Mouse (Mus musculus): ENCODE measurements around the gene Rpl38. TPM values are rescaled to one million over a fixed set of nuclear protein-coding genes. Genes with fewer than 3 reads are reported as not detected.

Rpl38 gene
- polyA plus RNA-seq, 1 experiment from 2014 or later: 869 TPM

DNA sequence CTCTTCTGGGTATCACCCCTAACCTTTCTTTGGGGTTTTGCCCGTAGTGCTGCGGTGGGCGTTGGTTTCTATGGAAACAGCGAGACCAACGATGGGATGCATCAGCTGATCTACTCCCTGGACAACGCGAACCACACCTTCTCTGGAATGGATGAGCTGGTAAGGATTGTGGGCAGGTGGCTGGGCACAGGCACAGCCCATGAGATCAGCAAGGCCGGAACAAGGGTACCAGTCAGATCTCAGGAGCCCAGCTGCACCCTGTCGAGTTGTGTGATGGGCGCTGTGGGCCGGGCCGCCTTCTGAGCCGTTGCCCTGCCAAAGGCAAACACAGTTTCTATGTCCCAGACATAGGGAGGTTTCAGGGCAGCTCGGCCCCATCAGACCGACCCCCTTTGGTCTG, 21.9 kb downstream of the Rpl38 start:
- ATAC-seq (ENCODE audit: low FRiP score) (no peak), DNase-seq (ENCODE audit: low spot score) (no peak)
- no peaks in the 10 kb centered on the region for H3K36me3 ChIP-seq (replicated peaks; ENCODE audit: control insufficient read depth, insufficient read depth)
- no peaks in the 10 kb centered on the region for H3K27me3 ChIP-seq (ENCODE audit: control insufficient read depth, insufficient read depth, low read length)
- H3K4me1 ChIP-seq (replicated peaks; ENCODE audit: control insufficient read depth, insufficient read depth, low read length): no peaks in the 10 kb centered on the region
- H3K27ac ChIP-seq: no peak overlapping the region
- WGBS: 89% methylated on average over 15 of the region's 15 CpGs
- no peaks in the 10 kb centered on the region for H3K9me3 ChIP-seq (ENCODE audit: control insufficient read depth, low read length)
- H3K4me3 ChIP-seq (replicated peaks; ENCODE audit: low read length): no peak overlapping the region
- H3K4me2 ChIP-seq (replicated peaks): no peak overlapping the region
- no peak overlapping the region for H3K9ac ChIP-seq

DNA sequence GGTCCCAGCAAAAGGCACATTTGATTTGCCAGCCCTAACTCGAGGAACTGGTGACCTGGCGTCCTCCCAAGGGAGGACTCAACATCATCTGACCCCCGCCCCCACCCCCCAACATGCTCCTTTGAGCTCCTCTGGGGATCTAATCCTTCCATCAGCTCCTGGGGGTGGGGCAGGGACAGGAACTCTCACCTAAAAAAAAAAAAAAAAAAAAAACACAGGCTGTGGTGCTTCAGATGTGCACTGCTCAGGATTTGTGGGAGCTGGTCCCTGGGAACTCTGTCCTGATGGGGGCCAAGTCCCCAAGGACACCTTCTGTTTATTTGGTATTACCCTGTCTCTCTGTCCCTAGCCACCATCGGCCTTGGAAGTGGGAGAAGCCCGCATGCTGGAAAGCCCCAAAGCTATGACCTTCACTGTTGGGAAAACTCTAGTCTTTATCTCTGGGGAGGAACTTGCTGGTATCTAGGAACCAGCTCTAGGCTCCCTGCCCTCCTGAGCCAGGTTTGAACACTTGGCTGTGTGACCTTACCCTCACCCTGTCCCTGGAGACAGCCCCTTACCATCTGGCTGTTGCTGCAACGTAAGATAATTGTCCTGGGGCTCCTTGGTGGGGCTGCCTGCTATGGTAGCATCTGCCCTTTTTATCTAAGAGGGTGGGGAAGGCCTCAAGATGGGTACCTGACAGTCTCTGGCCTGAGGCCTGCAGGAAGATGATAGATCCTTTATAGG, 23.3 kb downstream of the Rpl38 start:
- no peak overlapping the region for H3K27ac ChIP-seq
- no peaks in the 10 kb centered on the region for H3K4me1 ChIP-seq (replicated peaks; ENCODE audit: control insufficient read depth, insufficient read depth, low read length)
- no peaks in the 10 kb centered on the region for H3K27me3 ChIP-seq (ENCODE audit: control insufficient read depth, insufficient read depth, low read length)
- 67% methylated on average over 6 of the region's 6 CpGs for WGBS
- H3K36me3 ChIP-seq (replicated peaks; ENCODE audit: control insufficient read depth, insufficient read depth): no peaks in the 10 kb centered on the region
- ATAC-seq (ENCODE audit: low FRiP score): no peak
- H3K4me2 ChIP-seq (replicated peaks): no peak overlapping the region
- no peaks in the 10 kb centered on the region for H3K9me3 ChIP-seq (ENCODE audit: control insufficient read depth, low read length)
- H3K9ac ChIP-seq: no peak overlapping the region
- H3K4me3 ChIP-seq (replicated peaks; ENCODE audit: low read length): no peak overlapping the region
- no peak for DNase-seq (ENCODE audit: low spot score)

DNA sequence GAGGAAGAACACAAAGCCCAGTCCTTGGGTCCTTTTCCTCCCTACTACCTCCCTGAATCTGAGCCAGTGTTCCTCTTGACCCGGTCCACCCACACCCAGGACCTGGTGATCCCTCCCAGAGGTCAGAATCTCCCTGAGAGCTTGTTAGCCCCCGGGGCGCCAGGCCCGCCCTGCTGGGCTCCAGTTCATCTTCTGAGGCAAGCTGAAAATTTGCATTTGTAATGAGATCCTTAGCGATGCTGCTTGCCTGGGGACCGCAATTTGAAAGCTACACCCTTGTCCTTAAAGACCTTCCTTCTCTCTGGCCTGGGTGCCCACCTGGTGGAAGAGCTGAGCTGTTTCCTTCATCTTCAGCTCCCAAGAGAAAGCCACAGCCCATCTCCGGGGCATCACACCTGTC, 24.3 kb downstream of the Rpl38 start:
- ATAC-seq (ENCODE audit: low FRiP score): no peak

DNA sequence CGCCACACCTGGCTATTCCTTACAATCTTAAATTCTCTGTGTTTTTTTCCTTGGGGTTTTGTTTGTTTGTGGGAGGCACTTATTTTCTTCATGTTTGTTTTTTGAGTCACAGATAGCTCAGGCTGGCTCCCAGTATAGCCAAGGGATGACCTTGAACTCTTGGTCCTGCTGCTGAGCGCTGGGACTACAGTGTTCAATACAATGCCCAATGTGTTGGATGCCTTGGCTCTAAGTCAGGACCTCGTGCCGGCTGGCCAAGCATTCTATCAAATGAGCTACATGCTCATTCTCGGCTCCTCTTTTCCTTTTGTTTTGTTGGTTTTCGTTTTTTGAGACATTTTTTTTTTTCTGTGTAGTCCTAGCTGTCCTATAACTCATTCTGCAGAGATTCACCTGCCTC, 25.1 kb downstream of the Rpl38 start:
- no peak for DNase-seq (ENCODE audit: low spot score)

More for the DNA sequence above, 24.3 kb downstream of the Rpl38 start:
- Histone ChIP-seq H3K27me3 (ENCODE audit: control insufficient read depth, insufficient read depth, low read length) (no peaks in the 10 kb centered on the region), H3K9ac (no peak overlapping the region), H3K4me1 (replicated peaks; ENCODE audit: control insufficient read depth, insufficient read depth, low read length) (no peaks in the 10 kb centered on the region), H3K9me3 (ENCODE audit: control insufficient read depth, low read length) (no peaks in the 10 kb centered on the region), H3K36me3 (replicated peaks; ENCODE audit: control insufficient read depth, insufficient read depth) (no peaks in the 10 kb centered on the region), H3K4me3 (replicated peaks; ENCODE audit: low read length) (no peak overlapping the region), H3K27ac (no peak overlapping the region), H3K4me2 (replicated peaks) (no peak overlapping the region)
- 37% methylated on average over 7 of the region's 7 CpGs for WGBS
- DNase-seq (ENCODE audit: low spot score): no peak

DNA sequence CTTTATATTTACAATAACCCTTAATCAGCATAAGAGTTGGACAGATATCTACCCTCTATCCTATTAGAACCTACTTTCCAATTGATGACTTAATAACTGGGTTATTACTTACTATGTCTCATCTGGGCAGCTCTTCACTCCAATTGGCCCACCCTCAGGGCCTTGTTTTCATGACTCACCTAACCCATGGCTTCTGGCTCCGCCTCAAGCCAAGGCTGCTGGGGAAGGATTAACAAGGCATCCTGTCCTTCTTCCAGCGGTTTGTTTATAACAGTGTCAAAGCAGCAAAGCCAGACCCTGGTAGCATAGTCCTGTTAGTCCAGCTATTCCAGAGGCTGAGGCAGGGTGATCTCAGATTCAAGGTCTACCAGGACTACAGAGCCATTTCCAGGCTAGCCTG, 26.1 kb downstream of the Rpl38 start:
- Histone ChIP-seq H3K27ac (no peak overlapping the region), H3K27me3 (ENCODE audit: control insufficient read depth, insufficient read depth, low read length) (no peaks in the 10 kb centered on the region), H3K36me3 (replicated peaks; ENCODE audit: control insufficient read depth, insufficient read depth) (no peaks in the 10 kb centered on the region), H3K4me2 (replicated peaks) (no peak overlapping the region), H3K9ac (no peak overlapping the region), H3K9me3 (ENCODE audit: control insufficient read depth, low read length) (no peaks in the 10 kb centered on the region), H3K4me3 (replicated peaks; ENCODE audit: low read length) (no peak overlapping the region), H3K4me1 (replicated peaks; ENCODE audit: control insufficient read depth, insufficient read depth, low read length) (no peaks in the 10 kb centered on the region)
- DNase-seq (ENCODE audit: low spot score) (no peak), ATAC-seq (ENCODE audit: low FRiP score) (no peak)
- WGBS: 79% methylated on average over 2 of the region's 2 CpGs

More for the DNA sequence above, 25.1 kb downstream of the Rpl38 start:
- H3K4me1 ChIP-seq (replicated peaks; ENCODE audit: control insufficient read depth, insufficient read depth, low read length): no peaks in the 10 kb centered on the region
- no peaks in the 10 kb centered on the region for H3K27me3 ChIP-seq (ENCODE audit: control insufficient read depth, insufficient read depth, low read length)
- no peak overlapping the region for H3K4me3 ChIP-seq (replicated peaks; ENCODE audit: low read length)
- no peak overlapping the region for H3K4me2 ChIP-seq (replicated peaks)
- H3K9ac ChIP-seq: no peak overlapping the region
- WGBS: 90% methylated on average over 6 of the region's 6 CpGs
- H3K9me3 ChIP-seq (ENCODE audit: control insufficient read depth, low read length): no peaks in the 10 kb centered on the region
- no peak overlapping the region for H3K27ac ChIP-seq
- ATAC-seq (ENCODE audit: low FRiP score): no peak
- no peaks in the 10 kb centered on the region for H3K36me3 ChIP-seq (replicated peaks; ENCODE audit: control insufficient read depth, insufficient read depth)

DNA sequence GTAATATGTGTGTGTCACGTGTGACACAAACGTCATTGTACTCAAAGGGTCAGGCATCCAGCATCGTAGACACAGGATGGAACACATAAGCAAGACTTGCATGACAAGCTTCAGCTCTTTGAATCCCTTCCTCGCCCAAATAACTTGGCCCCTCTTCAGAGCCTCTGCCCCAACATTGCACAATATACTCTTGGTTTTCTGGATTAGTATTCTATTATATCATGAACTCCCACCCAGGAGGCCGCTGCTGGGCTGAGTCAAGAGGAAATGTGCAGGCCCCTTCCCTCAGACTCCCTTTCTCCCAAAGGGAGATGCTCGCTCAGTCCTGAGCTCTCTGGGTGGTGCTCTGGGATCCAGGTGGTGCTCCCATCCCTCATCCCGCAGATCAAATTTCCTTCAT, 30.2 kb downstream of the Rpl38 start:
- Histone ChIP-seq H3K4me1 (replicated peaks; ENCODE audit: control insufficient read depth, insufficient read depth, low read length) (0 out of 2 replicates have a peak, but pooled peaks cover 7% of the 10 kb centered on the region), H3K27me3 (ENCODE audit: control insufficient read depth, insufficient read depth, low read length) (no peaks in the 10 kb centered on the region), H3K9ac (no peak overlapping the region), H3K36me3 (replicated peaks; ENCODE audit: control insufficient read depth, insufficient read depth) (no peaks in the 10 kb centered on the region), H3K4me3 (replicated peaks; ENCODE audit: low read length) (no peak overlapping the region), H3K4me2 (replicated peaks) (no peak overlapping the region), H3K9me3 (ENCODE audit: control insufficient read depth, low read length) (no peaks in the 10 kb centered on the region), H3K27ac (no peak overlapping the region)
- DNase-seq (ENCODE audit: low spot score) (no peak), ATAC-seq (ENCODE audit: low FRiP score) (no peak)
- 96% methylated on average over 7 of the region's 7 CpGs for WGBS

DNA sequence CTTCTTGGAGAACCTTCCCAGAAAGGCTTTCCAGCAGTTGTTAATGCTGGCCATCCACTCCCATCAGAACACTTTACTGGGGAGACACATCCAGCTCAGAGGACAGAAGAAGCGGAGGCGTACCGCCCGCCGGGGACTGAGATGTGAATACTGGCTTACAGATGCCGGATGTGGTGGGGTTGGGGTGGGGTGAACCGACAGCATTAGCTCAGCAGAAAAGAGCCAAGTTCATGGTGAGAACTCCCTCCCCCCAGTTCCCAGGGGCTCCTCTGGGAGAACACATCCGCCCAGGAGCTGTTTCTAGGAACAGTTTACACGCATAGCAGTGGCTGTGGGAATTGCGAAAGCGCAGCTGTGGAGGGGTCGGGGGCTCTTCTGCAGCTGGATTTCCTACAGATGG, 31.2 kb downstream of the Rpl38 start:
- Histone ChIP-seq H3K9ac (no peak overlapping the region), H3K4me1 (replicated peaks; ENCODE audit: control insufficient read depth, insufficient read depth, low read length) (peaks cover 17% of the 10 kb centered on the region; the same call in 1 of the 2 replicates), H3K9me3 (ENCODE audit: control insufficient read depth, low read length) (no peaks in the 10 kb centered on the region), H3K36me3 (replicated peaks; ENCODE audit: control insufficient read depth, insufficient read depth) (no peaks in the 10 kb centered on the region), H3K4me3 (replicated peaks; ENCODE audit: low read length) (no peak overlapping the region), H3K4me2 (replicated peaks) (no peak overlapping the region), H3K27ac (no peak overlapping the region), H3K27me3 (ENCODE audit: control insufficient read depth, insufficient read depth, low read length) (no peaks in the 10 kb centered on the region)
- ATAC-seq (ENCODE audit: low FRiP score) (no peak), DNase-seq (ENCODE audit: low spot score) (no peak)
- WGBS: 84% methylated on average over 12 of the region's 12 CpGs

DNA sequence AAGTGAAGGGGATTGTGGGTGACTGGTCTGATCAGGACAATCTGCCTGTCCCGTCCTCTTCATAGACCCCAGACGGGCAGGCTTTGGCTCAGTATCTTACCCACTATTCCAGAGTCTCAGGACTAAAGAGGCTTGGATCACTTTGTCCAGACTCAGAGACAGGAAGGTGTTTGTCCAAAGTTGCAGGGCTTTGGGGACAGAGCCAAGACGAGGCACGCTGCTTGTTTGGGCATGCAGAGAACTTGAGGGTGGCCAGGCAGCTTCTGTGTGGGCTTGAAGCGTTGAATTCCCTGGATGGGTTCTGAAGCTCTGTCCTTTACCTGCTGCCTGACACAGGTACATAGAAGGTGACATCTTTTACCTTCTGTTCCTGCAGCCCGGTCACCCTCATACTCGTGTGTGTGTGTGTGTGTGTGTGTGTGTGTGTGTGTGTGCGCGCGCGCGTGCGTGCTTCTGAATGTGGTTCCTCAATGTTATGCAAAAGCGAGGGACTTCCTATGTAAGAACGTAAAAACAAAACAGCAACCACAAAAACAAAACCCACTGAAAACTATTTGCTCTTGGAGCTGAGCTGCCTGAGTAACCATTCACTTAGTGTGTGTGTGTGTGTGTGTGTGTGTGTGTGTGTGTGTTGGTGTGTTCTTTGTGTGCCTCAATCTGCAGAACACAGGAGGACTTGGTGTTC, 34.1 kb downstream of the Rpl38 start:
- H3K4me3 ChIP-seq (replicated peaks; ENCODE audit: low read length): no peak overlapping the region
- no peak for DNase-seq (ENCODE audit: low spot score)
- no peaks in the 10 kb centered on the region for H3K36me3 ChIP-seq (replicated peaks; ENCODE audit: control insufficient read depth, insufficient read depth)
- no peaks in the 10 kb centered on the region for H3K27me3 ChIP-seq (ENCODE audit: control insufficient read depth, insufficient read depth, low read length)
- peak overlapping the region; percentile 24; the same call in 1 of the 2 replicates for H3K27ac ChIP-seq
- WGBS: 86% methylated on average over 15 of the region's 15 CpGs
- no peaks in the 10 kb centered on the region for H3K9me3 ChIP-seq (ENCODE audit: control insufficient read depth, low read length)
- no peak overlapping the region for H3K9ac ChIP-seq
- no peak overlapping the region for H3K4me2 ChIP-seq (replicated peaks)
- H3K4me1 ChIP-seq (replicated peaks; ENCODE audit: control insufficient read depth, insufficient read depth, low read length): peaks cover 20% of the 10 kb centered on the region; the same call in 1 of the 2 replicates
- ATAC-seq (ENCODE audit: low FRiP score): no peak

DNA sequence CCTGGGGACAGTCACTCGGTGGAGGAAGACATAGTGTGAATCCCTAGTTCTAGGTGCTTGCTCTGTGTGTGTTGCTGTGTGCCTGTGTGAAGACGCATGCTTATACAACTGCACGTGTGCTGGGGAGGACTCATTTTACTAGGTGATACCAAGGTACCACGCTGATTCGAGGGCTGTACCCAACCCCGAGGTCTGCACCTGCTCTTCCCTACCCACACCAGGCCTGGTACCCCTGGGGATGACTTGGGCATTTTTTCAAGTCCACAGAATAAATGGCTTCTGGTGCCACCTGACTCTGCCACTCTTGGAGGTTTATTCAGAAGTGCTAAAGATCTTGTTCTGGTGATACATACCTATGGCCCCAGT, 34.7 kb downstream of the Rpl38 start:
- no peaks in the 10 kb centered on the region for H3K9me3 ChIP-seq (ENCODE audit: control insufficient read depth, low read length)
- H3K27me3 ChIP-seq (ENCODE audit: control insufficient read depth, insufficient read depth, low read length): no peaks in the 10 kb centered on the region
- no peaks in the 10 kb centered on the region for H3K36me3 ChIP-seq (replicated peaks; ENCODE audit: control insufficient read depth, insufficient read depth)
- H3K9ac ChIP-seq: no peak overlapping the region
- 77% methylated on average over 6 of the region's 6 CpGs for WGBS
- DNase-seq (ENCODE audit: low spot score) (no peak), ATAC-seq (ENCODE audit: low FRiP score) (no peak)
- no peak overlapping the region for H3K4me2 ChIP-seq (replicated peaks)
- H3K4me3 ChIP-seq (replicated peaks; ENCODE audit: low read length): no peak overlapping the region
- peak overlapping the region; percentile 17; the same call in 1 of the 2 replicates for H3K27ac ChIP-seq
- H3K4me1 ChIP-seq (replicated peaks; ENCODE audit: control insufficient read depth, insufficient read depth, low read length): peaks cover 20% of the 10 kb centered on the region; the same call in 1 of the 2 replicates
